Mouse (Mus musculus) kidney, embryonic 15.5 days (tissue): ENCODE data around the gene Tvp23a. TPM values are rescaled to one million over a fixed set of nuclear protein-coding genes. Genes with fewer than 3 reads are reported as not detected.
A peak's percentile ranks its signal among the peaks of the same experiment; 100 is the strongest.

Experiments used
- ATAC-seq: fragments of 200-750 bp; cut with Nextera tagmentation; replicated peaks from 2 replicates; pipeline ENCODE4 v1.8.0; 2017; ENCODE audit warnings: moderate TSS enrichment; ENCODE audit not compliant: low FRiP score
- H3K27ac ChIP-seq: fragments of 300-500 bp; sonication (generic); 2 replicates; pipeline ENCODE4 v1.5.1; 2015; ENCODE audit warnings: mild to moderate bottlenecking, inconsistent platforms
- H3K27me3 ChIP-seq: fragments of 300-500 bp; sonication (generic); 2 replicates; pipeline ENCODE4 v1.6.1; 2015; ENCODE audit warnings: inconsistent platforms
- H3K36me3 ChIP-seq: fragments of 300-500 bp; sonication (generic); 2 replicates; pipeline ENCODE4 v1.6.1; 2015; ENCODE audit warnings: inconsistent platforms
- H3K4me1 ChIP-seq: fragments of 300-500 bp; sonication (generic); 2 replicates; pipeline ENCODE4 v1.6.1; 2015; ENCODE audit warnings: inconsistent platforms
- H3K4me2 ChIP-seq: fragments of 300-500 bp; sonication (generic); 2 replicates; pipeline ENCODE4 v1.6.1; 2015; ENCODE audit warnings: moderate library complexity, mild to moderate bottlenecking, inconsistent platforms
- H3K4me3 ChIP-seq: fragments of 300-500 bp; sonication (generic); replicated peaks from 2 replicates; pipeline ENCODE4 v1.5.1; 2015; ENCODE audit warnings: mild to moderate bottlenecking, inconsistent platforms
- H3K9ac ChIP-seq: fragments of 300-500 bp; sonication (generic); 2 replicates; pipeline ENCODE4 v1.6.1; 2015; ENCODE audit warnings: mild to moderate bottlenecking, inconsistent platforms
- H3K9me3 ChIP-seq: fragments of 300-500 bp; sonication (generic); replicated peaks from 2 replicates; pipeline ENCODE4 v1.6.1; 2016; ENCODE audit warnings: inconsistent platforms
- WGBS: fragments of 180-500 bp; shearing (Covaris S2); methylation state at CpG from one replicate; pipeline ENCODE4 v1.1.7; 2015; ENCODE audit warnings: mixed read lengths; 5-methylcytosine and 5-hydroxymethylcytosine counted together
- polyA plus RNA-seq: library from polyadenylated mRNA; unstranded; fragments of >200 nt; fragmentation: Nextera tagmentation; extraction: Ambion mirVana; gene quantifications from 2 replicates; pipeline ENCODE4 v1.2.1, GENCODE M21; 2015

Gene Tvp23a
- polyA plus RNA-seq, result 12.7 and 15.8 TPM in 2 replicates

DNA sequence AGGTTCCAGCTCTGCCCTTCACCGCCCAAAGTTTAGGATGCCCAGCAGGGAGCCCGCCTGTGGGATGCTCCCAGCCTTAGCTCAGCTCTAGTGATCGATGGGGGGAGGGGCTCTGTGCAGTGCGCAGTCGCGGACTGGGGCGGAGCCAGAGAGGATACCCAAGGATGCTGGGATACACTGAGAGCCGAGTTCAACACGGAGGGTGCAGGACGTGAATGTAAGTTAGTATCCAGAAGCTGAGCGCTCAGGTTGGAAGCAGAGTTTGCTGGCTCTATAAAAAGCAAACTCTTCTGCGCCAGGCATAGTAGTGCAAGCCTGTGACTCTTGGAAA, at the start of gene Tvp23a:
Tvp23a (minus strand) TSS at position 99 of the 331 bp plus-strand sequence.
- peak within 1 kb of the TSS; percentile 41 for H3K9ac ChIP-seq
- peak within 1 kb of the TSS; percentile 76 for H3K4me2 ChIP-seq
- peak within 1 kb of the TSS; percentile 51 for H3K4me3 ChIP-seq
- H3K4me1 ChIP-seq, result peaks cover 23% of the 10 kb centered on the region
- peak; percentile 96 for ATAC-seq
- no peaks in the 10 kb centered on the region for H3K9me3 ChIP-seq
- peak within 1 kb of the TSS; percentile 69 for H3K27ac ChIP-seq
- no peaks in the 10 kb centered on the region for H3K36me3 ChIP-seq
- H3K27me3 ChIP-seq, result no peaks in the 10 kb centered on the region
- 3% methylated on average over 12 of the region's 12 CpGs for WGBS

- ATAC-seq, result peak; percentile 90
- H3K9me3 ChIP-seq, result no peaks in the 10 kb centered on the region
- no peaks in the 10 kb centered on the region for H3K36me3 ChIP-seq
- peak overlapping the region; percentile 38; the same call in 1 of the 2 replicates for H3K27ac ChIP-seq
- no peak overlapping the region for H3K9ac ChIP-seq
- H3K4me1 ChIP-seq, result peaks cover 15% of the 10 kb centered on the region; the same call in 1 of the 2 replicates
- 47% methylated on average over 2 of the region's 2 CpGs for WGBS
- H3K27me3 ChIP-seq, result no peaks in the 10 kb centered on the region
- H3K4me3 ChIP-seq, result no peak overlapping the region
- H3K4me2 ChIP-seq, result no peak overlapping the region
Observed at GRCm38 (mm10) chr16:10495824-10496298, 48.7 kb upstream of the Tvp23a start.

DNA sequence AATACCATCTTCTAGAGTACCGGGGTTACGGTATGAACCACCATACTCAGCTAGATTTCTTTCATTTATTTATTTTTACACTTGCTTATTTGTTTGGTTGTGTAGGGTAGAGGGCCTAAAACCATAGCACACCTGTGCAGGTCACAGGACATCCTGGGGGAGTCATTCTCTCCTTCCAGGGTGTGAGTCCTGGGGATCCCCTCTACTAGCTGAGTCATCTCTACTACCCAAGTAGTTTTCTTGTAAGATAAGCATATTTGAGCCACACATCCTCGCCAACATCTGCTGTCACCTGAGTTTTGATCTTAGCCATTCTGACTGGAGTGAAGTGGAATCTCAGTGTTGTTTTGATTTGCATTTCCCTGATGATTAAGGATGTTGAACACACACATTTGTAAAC, 45.4 kb upstream of the Tvp23a start:
- no peak for ATAC-seq
- WGBS, result 84% methylated on average over 3 of the region's 3 CpGs
- no peaks in the 10 kb centered on the region; the same call in 1 of the 2 replicates for H3K9me3 ChIP-seq

GRCm38 (mm10) chr16:10491716-10492115, 44.6 kb upstream of the Tvp23a start:
- no peak overlapping the region for H3K9ac ChIP-seq
- H3K27me3 ChIP-seq, result peaks cover 14% of the 10 kb centered on the region; the same call in 1 of the 2 replicates
- H3K36me3 ChIP-seq, result no peaks in the 10 kb centered on the region
- ATAC-seq, result no peak
- no peaks in the 10 kb centered on the region; the same call in 1 of the 2 replicates for H3K9me3 ChIP-seq
- H3K4me3 ChIP-seq, result no peak overlapping the region
- no peak overlapping the region for H3K4me2 ChIP-seq
- H3K4me1 ChIP-seq, result peaks cover 29% of the 10 kb centered on the region
- WGBS, result 69% methylated on average over 4 of the region's 4 CpGs
- no peak overlapping the region for H3K27ac ChIP-seq

More for the DNA sequence above, 45.4 kb upstream of the Tvp23a start:
- H3K4me3 ChIP-seq, result no peak overlapping the region
- H3K27me3 ChIP-seq, result peaks cover 14% of the 10 kb centered on the region; the same call in 1 of the 2 replicates
- no peaks in the 10 kb centered on the region for H3K36me3 ChIP-seq
- no peak overlapping the region for H3K9ac ChIP-seq
- peaks cover 29% of the 10 kb centered on the region for H3K4me1 ChIP-seq
- H3K27ac ChIP-seq, result no peak overlapping the region
- H3K4me2 ChIP-seq, result no peak overlapping the region

- no peak overlapping the region; the same call in 1 of the 2 replicates for H3K27ac ChIP-seq
- H3K4me3 ChIP-seq, result no peak overlapping the region
- 82% methylated on average over 18 of the region's 18 CpGs for WGBS
- no peak for ATAC-seq
- peaks cover 14% of the 10 kb centered on the region; the same call in 1 of the 2 replicates for H3K27me3 ChIP-seq
- H3K9me3 ChIP-seq, result no peaks in the 10 kb centered on the region; the same call in 1 of the 2 replicates
- no peaks in the 10 kb centered on the region for H3K36me3 ChIP-seq
- H3K9ac ChIP-seq, result no peak overlapping the region
- peaks cover 22% of the 10 kb centered on the region for H3K4me1 ChIP-seq
- H3K4me2 ChIP-seq, result no peak overlapping the region
Observed at GRCm38 (mm10) chr16:10490503-10491150, 43.5 kb upstream of the Tvp23a start.

GRCm38 (mm10) chr16:10489904-10490457, 42.8 kb upstream of the Tvp23a start:
- peak overlapping the region; percentile 54 for H3K27ac ChIP-seq
- peak overlapping the region; percentile 56 for H3K4me2 ChIP-seq
- peaks cover 16% of the 10 kb centered on the region for H3K4me1 ChIP-seq
- H3K36me3 ChIP-seq, result no peaks in the 10 kb centered on the region
- no peak overlapping the region for H3K9ac ChIP-seq
- H3K9me3 ChIP-seq, result no peaks in the 10 kb centered on the region; the same call in 1 of the 2 replicates
- peak; percentile 76 for ATAC-seq
- H3K4me3 ChIP-seq, result peak overlapping the region; percentile 28
- WGBS, result 15% methylated on average over 13 of the region's 14 CpGs
- H3K27me3 ChIP-seq, result peaks cover 14% of the 10 kb centered on the region; the same call in 1 of the 2 replicates

DNA sequence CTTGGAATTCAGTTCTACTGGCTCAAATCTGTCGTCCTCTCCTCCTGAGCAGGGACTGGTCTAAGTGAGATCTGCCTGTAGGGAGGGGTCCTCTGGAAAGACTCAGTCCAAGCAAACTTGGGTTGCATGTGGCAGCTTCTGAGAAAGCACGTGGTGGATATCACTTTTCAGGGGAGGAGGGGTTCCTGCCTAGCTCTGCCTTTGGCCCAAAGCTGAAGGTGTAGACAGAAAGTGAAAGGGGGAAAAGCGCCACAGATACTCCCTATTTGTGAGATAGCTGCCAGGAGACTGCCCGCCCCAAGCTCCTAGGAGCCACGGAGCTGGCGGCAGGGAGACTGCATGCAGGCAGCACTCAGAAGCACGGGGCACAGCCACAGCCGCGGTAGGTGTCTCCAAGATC, 42.3 kb upstream of the Tvp23a start:
- peak overlapping the region; percentile 28 for H3K4me3 ChIP-seq
- peaks cover 14% of the 10 kb centered on the region for H3K4me1 ChIP-seq
- no peaks in the 10 kb centered on the region for H3K36me3 ChIP-seq
- peaks cover 14% of the 10 kb centered on the region; the same call in 1 of the 2 replicates for H3K27me3 ChIP-seq
- ATAC-seq, result peak; percentile 54; the same call in 1 of the 2 replicates
- 6% methylated on average over 9 of the region's 9 CpGs for WGBS
- peak overlapping the region; percentile 56 for H3K4me2 ChIP-seq
- H3K9me3 ChIP-seq, result no peaks in the 10 kb centered on the region; the same call in 1 of the 2 replicates
- H3K27ac ChIP-seq, result peak overlapping the region; percentile 54
- H3K9ac ChIP-seq, result no peak overlapping the region

DNA sequence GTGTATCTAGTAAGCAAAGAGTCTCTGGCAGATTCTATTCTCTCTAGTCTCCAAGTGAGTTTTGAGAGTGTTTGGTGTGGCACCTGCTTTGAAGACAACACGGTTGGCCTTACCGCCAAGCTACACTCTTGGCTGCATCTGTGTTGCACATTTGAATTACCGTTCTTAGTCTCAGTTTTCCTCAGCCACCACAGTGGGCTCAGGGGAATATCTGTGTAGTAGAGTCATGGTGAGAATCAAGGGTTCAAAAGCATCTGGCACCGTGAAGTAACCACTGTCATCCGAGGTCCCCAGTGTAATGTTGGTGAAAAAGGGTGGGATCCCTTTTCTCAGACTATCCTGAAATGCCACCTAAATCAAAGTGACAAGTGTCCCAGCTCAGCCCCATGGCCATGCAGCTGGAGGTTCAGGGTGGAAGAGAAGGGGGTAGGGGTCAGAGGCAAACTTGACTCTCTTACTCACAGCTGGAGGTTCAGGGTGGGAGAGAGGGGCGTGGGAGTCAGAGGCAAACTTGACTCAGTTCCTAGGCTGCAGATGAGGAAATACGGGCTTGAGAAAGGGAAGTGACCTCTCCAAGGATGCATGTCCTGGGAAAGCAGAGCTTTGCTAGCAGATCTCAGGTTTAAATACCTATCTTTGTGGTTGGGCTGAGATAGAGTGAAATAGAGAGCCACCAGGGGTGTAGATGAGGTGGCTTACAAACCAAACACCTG, 41.8 kb upstream of the Tvp23a start:
- no peaks in the 10 kb centered on the region for H3K36me3 ChIP-seq
- H3K9ac ChIP-seq, result no peak overlapping the region
- no peaks in the 10 kb centered on the region; the same call in 1 of the 2 replicates for H3K9me3 ChIP-seq
- WGBS, result 61% methylated on average over 7 of the region's 7 CpGs
- ATAC-seq, result peak; percentile 38
- peaks cover 14% of the 10 kb centered on the region for H3K4me1 ChIP-seq
- no peak overlapping the region for H3K4me3 ChIP-seq
- peak overlapping the region; percentile 54 for H3K27ac ChIP-seq
- H3K4me2 ChIP-seq, result peak overlapping the region; percentile 56; the same call in 1 of the 2 replicates
- peaks cover 14% of the 10 kb centered on the region; the same call in 1 of the 2 replicates for H3K27me3 ChIP-seq

DNA sequence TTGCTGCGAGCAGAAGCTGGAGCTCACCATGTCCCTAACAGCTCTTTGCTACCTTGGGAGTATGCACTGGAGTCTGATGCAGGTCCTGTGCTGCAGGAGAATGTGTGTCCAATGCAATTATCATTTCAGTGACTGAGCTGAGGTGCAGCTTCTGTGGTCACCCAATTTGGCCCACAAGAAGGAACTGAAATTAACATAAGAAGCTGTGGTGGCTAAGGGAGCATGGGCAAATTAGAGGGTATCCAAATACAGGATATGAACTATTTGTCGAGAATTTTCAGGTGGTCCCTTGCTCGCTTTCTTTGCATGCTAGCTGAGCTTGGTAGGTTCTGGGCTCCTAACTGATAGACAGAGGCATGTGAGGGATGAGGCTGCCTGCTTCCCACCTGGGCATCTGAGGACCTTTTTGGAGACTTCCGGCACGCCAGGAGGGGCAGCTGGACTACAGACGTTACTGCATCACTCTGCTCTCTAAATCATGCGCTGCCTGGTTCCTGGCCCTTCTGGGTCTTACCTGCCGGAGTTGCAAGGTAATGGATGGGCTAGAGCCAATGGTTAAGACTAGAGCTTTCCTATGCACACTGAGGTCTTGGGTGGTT, 40.8 kb upstream of the Tvp23a start:
- H3K9me3 ChIP-seq, result no peaks in the 10 kb centered on the region; the same call in 1 of the 2 replicates
- H3K36me3 ChIP-seq, result no peaks in the 10 kb centered on the region
- no peak overlapping the region for H3K4me3 ChIP-seq
- H3K27ac ChIP-seq, result no peak overlapping the region
- no peak overlapping the region for H3K9ac ChIP-seq
- H3K27me3 ChIP-seq, result peaks cover 14% of the 10 kb centered on the region; the same call in 1 of the 2 replicates
- no peak for ATAC-seq
- 87% methylated on average over 8 of the region's 8 CpGs for WGBS
- H3K4me2 ChIP-seq, result no peak overlapping the region
- H3K4me1 ChIP-seq, result peaks cover 14% of the 10 kb centered on the region

GRCm38 (mm10) chr16:10486993-10487392, 39.8 kb upstream of the Tvp23a start:
- Histone ChIP-seq H3K27ac (no peak overlapping the region), H3K4me3 (no peak overlapping the region), H3K4me2 (no peak overlapping the region), H3K9ac (no peak overlapping the region), H3K27me3 (peaks cover 14% of the 10 kb centered on the region; the same call in 1 of the 2 replicates), H3K4me1 (peaks cover 14% of the 10 kb centered on the region), H3K9me3 (no peaks in the 10 kb centered on the region; the same call in 1 of the 2 replicates), H3K36me3 (no peaks in the 10 kb centered on the region)
- no peak for ATAC-seq
- WGBS, result 66% methylated on average over 3 of the region's 3 CpGs

GRCm38 (mm10) chr16:10482343-10482742, 35.2 kb upstream of the Tvp23a start:
- no peak for ATAC-seq
- Histone ChIP-seq H3K4me1 (no peaks in the 10 kb centered on the region), H3K9ac (no peak overlapping the region), H3K9me3 (no peaks in the 10 kb centered on the region), H3K27ac (no peak overlapping the region), H3K4me2 (no peak overlapping the region), H3K4me3 (no peak overlapping the region), H3K36me3 (no peaks in the 10 kb centered on the region), H3K27me3 (no peaks in the 10 kb centered on the region)
- 71% methylated on average over 4 of the region's 4 CpGs for WGBS
